In genomic region chr14:11577276-11577909, GRCm38 (mm10) we compare ENCODE assay signal across 17 mouse cellular contexts. TPM values are rescaled to one million over a fixed set of nuclear protein-coding genes. Genes with fewer than 3 reads are reported as not detected.
DNase-seq lines count a peak whose midpoint lies in the region; ATAC-seq lines count a peak whose summit lies in the region.
"Had no signal": no experiment of that assay in that cellular context is flagged by ENCODE, and none has a peak within 500 bp of the region (broad histone marks: within the 10 kb centered on the region; RNA-seq: fewer than 3 reads in every experiment).

No protein-coding gene starts in this region.

- peaks cover 2% of the 10 kb centered on the region; the same call in 1 of the 2 replicates for H3K9me3 ChIP-seq in forebrain, embryonic 11.5 days (ENCODE audit: control insufficient read depth, low read length)
- H3K9me3 ChIP-seq in forebrain, embryonic 15.5 days, result no peaks in the 10 kb centered on the region
- H3K9me3 ChIP-seq in neural tube, embryonic 11.5 days (ENCODE audit: control insufficient read depth, low read length), result no peaks in the 10 kb centered on the region
- H3K9me3 ChIP-seq in midbrain, embryonic 13.5 days, result 0 out of 2 replicates have a peak, but pooled peaks cover 2% of the 10 kb centered on the region
- H3K9me3 ChIP-seq: heart, embryonic 15.5 days had no signal

- no peaks in the 10 kb centered on the region for H3K27me3 ChIP-seq in forebrain, embryonic 11.5 days (ENCODE audit: control insufficient read depth, insufficient read depth, low read length)
- H3K27me3 ChIP-seq in forebrain, embryonic 15.5 days, result no peaks in the 10 kb centered on the region
- H3K27me3 ChIP-seq in neural tube, embryonic 11.5 days (ENCODE audit: control insufficient read depth, insufficient read depth, low read length), result no peaks in the 10 kb centered on the region
- H3K27me3 ChIP-seq in midbrain, embryonic 13.5 days, result no peaks in the 10 kb centered on the region
- H3K27me3 ChIP-seq: CH12.LX; heart, embryonic 15.5 days; limb, embryonic 13.5 days had no signal

- intact Hi-C loops in heart, postnatal 25 days (cut with DNase I), result loop anchor here (5.0 kb wide), 1 partner anchor 40 kb away; no protein-coding TSS in a partner anchor
- intact Hi-C loops in left cerebral cortex, postnatal 36 days (cut with DNase I), result no loop called here

- H3K4me2 ChIP-seq in forebrain, embryonic 11.5 days (ENCODE audit: low read depth, low read length, severe bottlenecking), result peak overlapping the region; percentile 29
- H3K4me2 ChIP-seq in forebrain, embryonic 15.5 days (replicated peaks), result no peak overlapping the region
- no peak overlapping the region for H3K4me2 ChIP-seq in neural tube, embryonic 11.5 days (ENCODE audit: low read depth)
- peak overlapping the region; percentile 26 for H3K4me2 ChIP-seq in midbrain, embryonic 13.5 days (replicated peaks)
- H3K4me2 ChIP-seq: heart, embryonic 15.5 days; limb, embryonic 13.5 days had no signal

- peaks cover 21% of the 10 kb centered on the region; the same call in 1 of the 2 replicates for H3K4me1 ChIP-seq in forebrain, embryonic 11.5 days (replicated peaks; ENCODE audit: control insufficient read depth, insufficient read depth, low read length)
- peaks cover 20% of the 10 kb centered on the region for H3K4me1 ChIP-seq in forebrain, embryonic 15.5 days
- H3K4me1 ChIP-seq in neural tube, embryonic 11.5 days (ENCODE audit: control insufficient read depth, insufficient read depth, low read length), result peaks cover 8% of the 10 kb centered on the region; the same call in 1 of the 2 replicates
- H3K4me1 ChIP-seq in midbrain, embryonic 13.5 days (replicated peaks), result peaks cover 42% of the 10 kb centered on the region

- H3K36me3 ChIP-seq in forebrain, embryonic 11.5 days (ENCODE audit: control insufficient read depth, insufficient read depth, low read length), result no peaks in the 10 kb centered on the region
- no peaks in the 10 kb centered on the region for H3K36me3 ChIP-seq in forebrain, embryonic 15.5 days
- H3K36me3 ChIP-seq in neural tube, embryonic 11.5 days (ENCODE audit: control insufficient read depth, insufficient read depth, low read length), result no peaks in the 10 kb centered on the region
- H3K36me3 ChIP-seq in midbrain, embryonic 13.5 days, result no peaks in the 10 kb centered on the region
- H3K36me3 ChIP-seq: heart, embryonic 15.5 days; limb, embryonic 13.5 days had no signal

- H3K9ac ChIP-seq in forebrain, embryonic 11.5 days (ENCODE audit: low read length), result peak overlapping the region; percentile 1; the same call in 1 of the 2 replicates
- no peak overlapping the region for H3K9ac ChIP-seq in forebrain, embryonic 15.5 days (replicated peaks)
- H3K9ac ChIP-seq in neural tube, embryonic 11.5 days (ENCODE audit: low read length), result no peak overlapping the region
- peak overlapping the region; percentile 42; the same call in 1 of the 2 replicates for H3K9ac ChIP-seq in midbrain, embryonic 13.5 days (replicated peaks)
- H3K9ac ChIP-seq: heart, embryonic 15.5 days; liver, postnatal 0 days had no signal

- under 1% methylated on average over 8 of the region's 9 CpGs for WGBS in forebrain, embryonic 11.5 days
- 3% methylated on average over 9 of the region's 9 CpGs for WGBS in forebrain, embryonic 15.5 days
- 18% methylated on average over 9 of the region's 9 CpGs for WGBS in neural tube, embryonic 11.5 days
- 3% methylated on average over 9 of the region's 9 CpGs for WGBS in midbrain, embryonic 13.5 days

- peak; percentile 53 for DNase-seq in forebrain, embryonic 11.5 days (ENCODE audit: low spot score)
- no peak for DNase-seq in neural tube, embryonic 11.5 days (ENCODE audit: low spot score)
- DNase-seq in neural tube, embryonic 10.5 days (ENCODE audit: extremely low spot score, low spot score), result no peak
- no peak for DNase-seq in heart, postnatal 25 days (ENCODE audit: low spot score)
- DNase-seq in cerebellum, adult 9-11 months, result no peak
- DNase-seq in left cerebral cortex, postnatal 36 days (ENCODE audit: low spot score in 2 of 2), result no peak
- DNase-seq: adrenal gland, postnatal 36 days; cerebellum, postnatal 36 days; heart, adult 18-20 months; liver, postnatal 0 days; thymus, postnatal 14 days had no signal

- H3K27ac ChIP-seq in forebrain, embryonic 11.5 days (ENCODE audit: low read depth, low read length), result peak overlapping the region; percentile 41
- H3K27ac ChIP-seq in forebrain, embryonic 15.5 days (replicated peaks), result no peak overlapping the region
- H3K27ac ChIP-seq in neural tube, embryonic 11.5 days (ENCODE audit: low read depth, low read length), result no peak overlapping the region
- 0 out of 2 replicates have a peak overlapping the region, but pooled peaks have one; percentile 14 for H3K27ac ChIP-seq in midbrain, embryonic 13.5 days
- H3K27ac ChIP-seq: limb, embryonic 13.5 days had no signal

- ATAC-seq in forebrain, embryonic 11.5 days (replicated peaks; ENCODE audit: low FRiP score), result peak; percentile 76
- ATAC-seq in forebrain, embryonic 15.5 days (replicated peaks), result no peak; the same call in 1 of the 2 replicates
- ATAC-seq in neural tube, embryonic 11.5 days (ENCODE audit: insufficient read depth, low FRiP score, low TSS enrichment), result 0 out of 2 replicates have a peak, but pooled peaks have one; percentile 23
- peak; percentile 59 for ATAC-seq in midbrain, embryonic 13.5 days

- H3K4me3 ChIP-seq in forebrain, embryonic 11.5 days (ENCODE audit: low read depth, low read length), result no peak overlapping the region
- H3K4me3 ChIP-seq in forebrain, embryonic 15.5 days, result no peak overlapping the region
- H3K4me3 ChIP-seq in neural tube, embryonic 11.5 days (ENCODE audit: low read depth, low read length), result no peak overlapping the region
- no peak overlapping the region for H3K4me3 ChIP-seq in midbrain, embryonic 13.5 days (replicated peaks)
- H3K4me3 ChIP-seq: heart, embryonic 15.5 days; limb, embryonic 13.5 days had no signal

RNA-seq across cellular contexts. Expression of gene Ptprg, which starts 24.1 kb away (rescaled TPM):
- polyA plus RNA-seq in forebrain, embryonic 11.5 days (2014; fragmentation: Nextera tagmentation; extraction: Ambion mirVana), result 48.0 and 51.3 TPM in 2 replicates
- polyA plus RNA-seq in forebrain, embryonic 15.5 days (2015; fragmentation: Nextera tagmentation; extraction: Ambion mirVana), result 30.1 and 34.9 TPM in 2 replicates
- polyA plus RNA-seq in neural tube, embryonic 11.5 days (2014; fragmentation: Nextera tagmentation; extraction: Ambion mirVana), result 40.5 and 40.8 TPM in 2 replicates
- polyA plus RNA-seq in midbrain, embryonic 13.5 days (2015; fragmentation: Nextera tagmentation; extraction: Ambion mirVana), result 41.0 and 45.4 TPM in 2 replicates
- total RNA-seq in heart, postnatal 25 days (2021), result 10 to 100 TPM; 58.0 to 62.3 TPM
- 100 to 1,000 TPM in 1 of 2 experiments, 10 to 100 TPM in 1; 95.1 to 108 TPM for total RNA-seq in left cerebral cortex, postnatal 36 days (2021)
- total RNA-seq: neutrophil, adult 5-6 weeks had no signal

Comparison
In these comparisons a context has a peak if more than half of its experiments do, and no peak if none do; other contexts are left out.
1. H3K27ac ChIP-seq: peak in forebrain, embryonic 11.5 days (single experiment) and midbrain, embryonic 13.5 days (single experiment); none in forebrain, embryonic 15.5 days (single experiment) and neural tube, embryonic 11.5 days (single experiment).
2. H3K4me2 ChIP-seq: peak in forebrain, embryonic 11.5 days (single experiment) and midbrain, embryonic 13.5 days (single experiment); none in forebrain, embryonic 15.5 days (single experiment) and neural tube, embryonic 11.5 days (single experiment).
3. H3K9ac ChIP-seq: peak in forebrain, embryonic 11.5 days (single experiment) and midbrain, embryonic 13.5 days (single experiment); none in forebrain, embryonic 15.5 days (single experiment) and neural tube, embryonic 11.5 days (single experiment).